19 mouse cellular contexts compared by ENCODE assay signal in the genomic region with DNA sequence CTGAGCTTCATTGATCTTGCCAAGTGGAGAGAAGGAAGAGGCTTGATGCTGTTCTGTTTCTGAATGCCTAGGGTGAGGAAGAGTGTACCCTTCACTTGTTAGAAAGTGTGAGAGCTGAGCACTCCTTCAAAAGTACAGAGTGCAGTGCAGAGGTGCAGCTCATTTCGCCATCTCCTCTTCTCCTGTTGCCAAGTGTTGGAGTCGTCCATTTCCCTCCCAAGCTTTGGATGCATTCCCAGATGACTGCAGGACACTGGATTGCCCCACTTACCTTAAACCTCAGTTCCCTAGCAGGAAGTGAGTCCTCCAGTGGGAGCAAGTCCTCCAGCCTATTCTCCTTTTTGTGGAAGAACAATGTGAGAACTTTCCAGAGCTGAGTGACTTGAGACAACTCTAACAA.
DNase-seq lines count a peak whose midpoint lies in the region; ATAC-seq and TF ChIP-seq lines count a peak whose summit lies in the region.
"Had no signal": no experiment of that assay in that cellular context is flagged by ENCODE, and none has a peak within 500 bp of the region (broad histone marks: within the 10 kb centered on the region; RNA-seq: fewer than 3 reads in every experiment).

No protein-coding gene starts in this region.

- no peak overlapping the region for H3K4me2 ChIP-seq in kidney, embryonic 14.5 days (replicated peaks; ENCODE audit: low read depth, low read length)
- H3K4me2 ChIP-seq: embryonic facial prominence, embryonic 12.5 days; forebrain, embryonic 13.5 days; liver, embryonic 15.5 days had no signal

- WGBS in kidney, adult 2 months: 26% methylated on average over 2 of the region's 2 CpGs
- WGBS in kidney, embryonic 14.5 days: 48% methylated on average over 2 of the region's 2 CpGs

- TF ChIP-seq CTCF in kidney, adult 2 months (conservative IDR thresholded peaks at IDR 0.05; ENCODE audit: insufficient read depth, insufficient read length, low read depth, low read length): no peak

- no peaks in the 10 kb centered on the region for H3K4me1 ChIP-seq in kidney, adult 2 months (ENCODE audit: control insufficient read depth, insufficient read depth, low read length)
- no peaks in the 10 kb centered on the region for H3K4me1 ChIP-seq in kidney, embryonic 14.5 days (ENCODE audit: control insufficient read depth, insufficient read depth, low read length)
- H3K4me1 ChIP-seq: embryonic facial prominence, embryonic 12.5 days; forebrain, embryonic 13.5 days; limb, embryonic 10.5 days; liver, embryonic 15.5 days had no signal

- DNase-seq in cerebellum, postnatal 10 days: peak; percentile 21 to 40
- no peak for DNase-seq in cerebellum, postnatal 4 days (ENCODE audit: low spot score in 2 of 2)
- DNase-seq in kidney, adult 2 months: peak; percentile 40
- DNase-seq in 3T3-L1 (ENCODE audit: low read depth, low spot score): peak; percentile 74
- DNase-seq in fibroblast of lung, adult 2 months (ENCODE audit: low read depth): peak; percentile 68
- DNase-seq in right cerebral cortex, adult 18-20 months: no peak
- DNase-seq: gastrocnemius, postnatal 14 days; kidney, postnatal 10 days; layer of hippocampus, postnatal 36 days; right cerebral cortex, postnatal 4 days had no signal

- TF ChIP-seq POLR2A in kidney, adult 2 months (IDR thresholded peaks at IDR 0.05; ENCODE audit: low read depth, low read length): no peak

- H3K9ac ChIP-seq in kidney, embryonic 14.5 days (ENCODE audit: low read depth, low read length): no peak overlapping the region
- H3K9ac ChIP-seq: embryonic facial prominence, embryonic 12.5 days; forebrain, embryonic 13.5 days; liver, embryonic 15.5 days had no signal

- no peak overlapping the region for H3K27ac ChIP-seq in kidney, adult 2 months (ENCODE audit: insufficient read depth, low read depth, low read length)
- no peak overlapping the region for H3K27ac ChIP-seq in kidney, embryonic 14.5 days (ENCODE audit: low read depth, low read length)
- H3K27ac ChIP-seq: embryonic facial prominence, embryonic 12.5 days; forebrain, embryonic 13.5 days; hindbrain, postnatal 0 days; limb, embryonic 10.5 days; liver, embryonic 15.5 days had no signal

- no peaks in the 10 kb centered on the region for H3K9me3 ChIP-seq in kidney, embryonic 14.5 days (ENCODE audit: control insufficient read depth, low read length)
- H3K9me3 ChIP-seq: embryonic facial prominence, embryonic 12.5 days; forebrain, embryonic 13.5 days; G1E; limb, embryonic 10.5 days; liver, embryonic 15.5 days had no signal

- no peaks in the 10 kb centered on the region for H3K27me3 ChIP-seq in kidney, adult 2 months (replicated peaks; ENCODE audit: control insufficient read depth, insufficient read depth, low read length)
- no peaks in the 10 kb centered on the region for H3K27me3 ChIP-seq in kidney, embryonic 14.5 days (ENCODE audit: control insufficient read depth, insufficient read depth, low read length)
- H3K27me3 ChIP-seq: embryonic facial prominence, embryonic 12.5 days; forebrain, embryonic 13.5 days; liver, embryonic 15.5 days had no signal

- no peaks in the 10 kb centered on the region for H3K36me3 ChIP-seq in kidney, adult 2 months (ENCODE audit: control insufficient read depth, insufficient read depth, low read length)
- H3K36me3 ChIP-seq in kidney, embryonic 14.5 days (ENCODE audit: control insufficient read depth, insufficient read depth, low read length): no peaks in the 10 kb centered on the region
- H3K36me3 ChIP-seq: embryonic facial prominence, embryonic 12.5 days; G1E; limb, embryonic 10.5 days; liver, embryonic 15.5 days had no signal

- no peak overlapping the region for H3K4me3 ChIP-seq in kidney, adult 2 months (ENCODE audit: insufficient read depth, low read depth, low read length)
- no peak overlapping the region for H3K4me3 ChIP-seq in kidney, embryonic 14.5 days (ENCODE audit: low read length)
- H3K4me3 ChIP-seq: embryonic facial prominence, embryonic 12.5 days; forebrain, embryonic 13.5 days; limb, embryonic 10.5 days; liver, embryonic 15.5 days; myocyte had no signal

- ATAC-seq in kidney, embryonic 14.5 days (ENCODE audit: low FRiP score, low TSS enrichment): no peak
- ATAC-seq in erythroid progenitor cell, adult 5-6 weeks (replicated peaks; ENCODE audit: low FRiP score, poor library complexity, severe bottlenecking): no peak
- ATAC-seq: forebrain, embryonic 13.5 days; hindbrain, postnatal 0 days had no signal

Comparison
In these comparisons a context has a peak if more than half of its experiments do, and no peak if none do; other contexts are left out.
1. DNase-seq: peak in cerebellum, postnatal 10 days (2 of 2), kidney, adult 2 months (single experiment), 3T3-L1 (single experiment) and fibroblast of lung, adult 2 months (single experiment); none in cerebellum, postnatal 4 days (0 of 2) and right cerebral cortex, adult 18-20 months (single experiment).